Mouse (Mus musculus): ENCODE data around the gene Prl2c5. TPM values are rescaled to one million over a fixed set of nuclear protein-coding genes. Genes with fewer than 3 reads are reported as not detected.
"Not testable (repeated sequence)": the region's sequence is repeated elsewhere in the genome, so short reads cannot be mapped to it uniquely, and the experiment has no call there.

Prl2c5 gene
- polyA plus RNA-seq (2012): not detected in 2 replicates

- not testable (repeated sequence) for H3K27me3 ChIP-seq (ENCODE audit: control insufficient read depth); H3K4me3 ChIP-seq (replicated peaks); H3K4me1 ChIP-seq (ENCODE audit: control insufficient read depth); H3K9me3 ChIP-seq (ENCODE audit: control insufficient read depth, low read length); H3K36me3 ChIP-seq (ENCODE audit: control insufficient read depth)
Measured at GRCm38 (mm10) chr13:13182415-13182814, at the start of gene Prl2c5. TSS of gene Prl2c5 (plus strand) at chr13:13182715.

GRCm38 (mm10) chr13:13162777-13163485 is 19.6 kb upstream of the Prl2c5 start:
- not testable (repeated sequence) for H3K4me3 ChIP-seq (replicated peaks); H3K4me1 ChIP-seq (ENCODE audit: control insufficient read depth); H3K9me3 ChIP-seq (ENCODE audit: control insufficient read depth, low read length); H3K27me3 ChIP-seq (ENCODE audit: control insufficient read depth); H3K36me3 ChIP-seq (ENCODE audit: control insufficient read depth)

- H3K9me3 ChIP-seq (ENCODE audit: control insufficient read depth, low read length); H3K36me3 ChIP-seq (ENCODE audit: control insufficient read depth); H3K4me1 ChIP-seq (ENCODE audit: control insufficient read depth); H3K4me3 ChIP-seq (replicated peaks); H3K27me3 ChIP-seq (ENCODE audit: control insufficient read depth): not testable (repeated sequence)
Measured at GRCm38 (mm10) chr13:13168631-13169030, 13.9 kb upstream of the Prl2c5 start.

GRCm38 (mm10) chr13:13173616-13174136 is 8.8 kb upstream of the Prl2c5 start:
- H3K4me1 ChIP-seq (ENCODE audit: control insufficient read depth); H3K27me3 ChIP-seq (ENCODE audit: control insufficient read depth); H3K9me3 ChIP-seq (ENCODE audit: control insufficient read depth, low read length); H3K4me3 ChIP-seq (replicated peaks); H3K36me3 ChIP-seq (ENCODE audit: control insufficient read depth): not testable (repeated sequence)

GRCm38 (mm10) chr13:13175736-13176135 is 6.8 kb upstream of the Prl2c5 start:
- H3K4me3 ChIP-seq (replicated peaks); H3K36me3 ChIP-seq (ENCODE audit: control insufficient read depth); H3K4me1 ChIP-seq (ENCODE audit: control insufficient read depth); H3K27me3 ChIP-seq (ENCODE audit: control insufficient read depth); H3K9me3 ChIP-seq (ENCODE audit: control insufficient read depth, low read length): not testable (repeated sequence)

GRCm38 (mm10) chr13:13211168-13211567 is 28.7 kb downstream of the Prl2c5 start:
- H3K9me3 ChIP-seq (ENCODE audit: control insufficient read depth, low read length); H3K4me1 ChIP-seq (ENCODE audit: control insufficient read depth); H3K27me3 ChIP-seq (ENCODE audit: control insufficient read depth); H3K36me3 ChIP-seq (ENCODE audit: control insufficient read depth); H3K4me3 ChIP-seq (replicated peaks): not testable (repeated sequence)

- H3K4me3 ChIP-seq (replicated peaks); H3K27me3 ChIP-seq (ENCODE audit: control insufficient read depth); H3K36me3 ChIP-seq (ENCODE audit: control insufficient read depth); H3K4me1 ChIP-seq (ENCODE audit: control insufficient read depth); H3K9me3 ChIP-seq (ENCODE audit: control insufficient read depth, low read length): not testable (repeated sequence)
Measured at GRCm38 (mm10) chr13:13216363-13216762, 33.8 kb downstream of the Prl2c5 start.

GRCm38 (mm10) chr13:13220231-13220630 is 37.7 kb downstream of the Prl2c5 start:
- H3K27me3 ChIP-seq (ENCODE audit: control insufficient read depth); H3K36me3 ChIP-seq (ENCODE audit: control insufficient read depth); H3K9me3 ChIP-seq (ENCODE audit: control insufficient read depth, low read length); H3K4me1 ChIP-seq (ENCODE audit: control insufficient read depth); H3K4me3 ChIP-seq (replicated peaks): not testable (repeated sequence)

GRCm38 (mm10) chr13:13237456-13237855 is 54.9 kb downstream of the Prl2c5 start:
- H3K4me1 ChIP-seq (ENCODE audit: control insufficient read depth); H3K9me3 ChIP-seq (ENCODE audit: control insufficient read depth, low read length); H3K27me3 ChIP-seq (ENCODE audit: control insufficient read depth); H3K4me3 ChIP-seq (replicated peaks); H3K36me3 ChIP-seq (ENCODE audit: control insufficient read depth): not testable (repeated sequence)

Other genes starting within 250 kb of the Prl2c5 start
- gene Prl2c2, start 177.3 kb upstream of the Prl2c5 start, polyA plus RNA-seq (2012): not detected in 2 replicates
- gene Gpr137b, start 211.3 kb downstream of the Prl2c5 start, polyA plus RNA-seq (2012): not detected in 2 replicates

All from erythroblast, embryonic 14.5 days (primary cell).